Mouse (Mus musculus): Measurements from ENCODE around the gene Dhh. TPM values are rescaled to one million over a fixed set of nuclear protein-coding genes. Genes with fewer than 3 reads are reported as not detected.

The Dhh gene
- polyA plus RNA-seq, 1 experiment from 2014 or later: 4.6 TPM

DNA sequence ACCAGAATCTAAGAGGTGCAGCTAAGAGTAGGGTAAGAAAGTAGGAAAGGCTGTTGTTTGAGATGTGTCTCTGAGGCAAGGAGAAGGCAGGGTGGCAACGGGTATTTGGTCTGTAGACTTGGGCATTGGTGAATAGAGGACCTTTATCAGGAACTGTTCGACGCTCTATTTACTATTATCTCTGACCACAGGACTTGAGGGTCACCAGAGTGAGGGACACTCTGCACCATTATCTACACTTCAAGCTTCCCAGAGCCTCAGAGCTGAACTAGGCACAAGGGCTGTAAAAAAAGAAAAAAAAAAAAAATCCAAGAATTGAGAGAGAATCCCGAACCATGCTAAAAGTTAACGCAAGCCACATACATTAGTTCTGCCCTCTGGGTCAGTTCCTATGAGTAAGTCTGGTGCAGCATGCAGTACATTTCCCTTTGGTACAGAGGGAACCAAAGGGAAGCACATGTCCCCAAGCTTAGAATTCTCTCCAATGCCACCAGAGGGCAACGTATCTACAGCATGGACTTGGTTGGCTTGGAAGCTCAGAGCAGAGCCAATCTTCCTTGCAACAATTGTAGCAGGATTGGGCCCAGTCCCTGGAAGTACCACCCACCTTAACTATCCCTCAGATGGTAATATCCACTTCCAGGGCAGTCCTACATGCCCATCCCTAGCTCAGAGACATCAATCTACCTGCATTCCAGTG is 6.3 kb downstream of the Dhh start:
- Histone ChIP-seq H3K4me3 (no peak overlapping the region), H3K4me2 (0 out of 2 replicates have a peak overlapping the region, but pooled peaks have one; percentile 59), H3K9ac (0 out of 2 replicates have a peak overlapping the region, but pooled peaks have one; percentile 35), H3K9me3 (replicated peaks) (no peaks in the 10 kb centered on the region), H3K4me1 (replicated peaks) (peaks cover 33% of the 10 kb centered on the region), H3K36me3 (no peaks in the 10 kb centered on the region), H3K27me3 (replicated peaks) (peaks cover 52% of the 10 kb centered on the region), H3K27ac (ENCODE audit: poor library complexity, severe bottlenecking) (no peak overlapping the region)
- 20% methylated on average over 6 of the region's 6 CpGs for WGBS
- ATAC-seq (ENCODE audit: insufficient number of reproducible peaks, low FRiP score): peak; percentile 37; the same call in 1 of the 2 replicates

DNA sequence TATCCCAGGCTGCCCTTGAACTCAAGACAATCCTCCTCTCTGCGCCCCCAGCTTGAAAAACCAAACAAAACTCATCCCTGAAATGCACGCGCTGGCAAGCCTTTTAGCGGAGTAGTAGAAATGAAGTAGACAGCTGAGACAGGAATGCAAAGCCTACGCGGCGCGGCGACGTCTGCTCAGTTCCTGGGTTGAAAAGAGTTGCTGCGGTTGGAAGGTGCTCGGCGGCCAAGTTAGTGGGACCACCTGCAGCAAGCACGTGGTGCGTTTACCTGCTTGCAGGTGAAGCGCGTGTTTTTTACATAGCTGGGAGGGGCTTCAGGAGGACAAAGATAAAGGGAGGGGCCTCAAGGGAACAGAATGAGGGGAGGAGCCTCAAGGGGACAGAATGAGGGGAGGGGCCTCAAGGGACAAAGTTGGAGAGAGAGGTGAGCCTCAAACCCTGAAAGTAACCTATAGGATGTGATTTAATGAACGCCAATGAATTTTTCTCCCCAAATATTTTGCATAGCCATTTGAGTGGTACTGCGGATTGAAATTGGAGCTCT is 7.1 kb downstream of the Dhh start:
- H3K36me3 ChIP-seq: no peaks in the 10 kb centered on the region
- H3K9me3 ChIP-seq (replicated peaks): no peaks in the 10 kb centered on the region
- ATAC-seq (ENCODE audit: insufficient number of reproducible peaks, low FRiP score): no peak
- peak overlapping the region; percentile 46; the same call in 1 of the 2 replicates for H3K9ac ChIP-seq
- peak overlapping the region; percentile 28 for H3K4me3 ChIP-seq
- 12% methylated on average over 19 of the region's 19 CpGs for WGBS
- peak overlapping the region; percentile 59 for H3K4me2 ChIP-seq
- H3K27ac ChIP-seq (ENCODE audit: poor library complexity, severe bottlenecking): no peak overlapping the region
- H3K4me1 ChIP-seq (replicated peaks): peaks cover 27% of the 10 kb centered on the region
- H3K27me3 ChIP-seq (replicated peaks): peaks cover 44% of the 10 kb centered on the region

DNA sequence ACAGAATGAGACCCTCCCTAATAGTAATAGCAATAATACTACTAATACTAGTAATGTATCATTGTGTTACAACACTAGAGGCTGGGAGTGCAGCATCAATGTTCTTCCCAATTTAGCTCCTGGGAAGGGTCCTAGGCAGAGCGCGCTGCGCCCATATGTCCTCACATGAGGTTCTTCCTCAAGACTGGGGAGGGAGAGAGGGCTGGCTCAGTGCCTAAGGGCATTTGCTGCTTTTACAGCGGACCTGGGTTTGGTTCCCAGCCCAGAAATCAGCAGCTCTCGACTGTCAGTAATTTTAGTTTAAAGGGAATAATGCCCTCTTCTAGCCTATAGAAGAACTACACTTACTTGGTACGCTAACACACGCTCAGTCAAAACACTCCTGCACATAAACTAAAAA is 10.8 kb downstream of the Dhh start:
- Histone ChIP-seq H3K4me3 (no peak overlapping the region), H3K4me2 (no peak overlapping the region), H3K36me3 (no peaks in the 10 kb centered on the region), H3K9ac (no peak overlapping the region), H3K9me3 (replicated peaks) (no peaks in the 10 kb centered on the region), H3K27ac (ENCODE audit: poor library complexity, severe bottlenecking) (no peak overlapping the region), H3K4me1 (replicated peaks) (no peaks in the 10 kb centered on the region; the same call in 1 of the 2 replicates), H3K27me3 (replicated peaks) (0 out of 2 replicates have a peak, but pooled peaks cover 6% of the 10 kb centered on the region)
- WGBS: 80% methylated on average over 7 of the region's 7 CpGs
- no peak for ATAC-seq (ENCODE audit: insufficient number of reproducible peaks, low FRiP score)

DNA sequence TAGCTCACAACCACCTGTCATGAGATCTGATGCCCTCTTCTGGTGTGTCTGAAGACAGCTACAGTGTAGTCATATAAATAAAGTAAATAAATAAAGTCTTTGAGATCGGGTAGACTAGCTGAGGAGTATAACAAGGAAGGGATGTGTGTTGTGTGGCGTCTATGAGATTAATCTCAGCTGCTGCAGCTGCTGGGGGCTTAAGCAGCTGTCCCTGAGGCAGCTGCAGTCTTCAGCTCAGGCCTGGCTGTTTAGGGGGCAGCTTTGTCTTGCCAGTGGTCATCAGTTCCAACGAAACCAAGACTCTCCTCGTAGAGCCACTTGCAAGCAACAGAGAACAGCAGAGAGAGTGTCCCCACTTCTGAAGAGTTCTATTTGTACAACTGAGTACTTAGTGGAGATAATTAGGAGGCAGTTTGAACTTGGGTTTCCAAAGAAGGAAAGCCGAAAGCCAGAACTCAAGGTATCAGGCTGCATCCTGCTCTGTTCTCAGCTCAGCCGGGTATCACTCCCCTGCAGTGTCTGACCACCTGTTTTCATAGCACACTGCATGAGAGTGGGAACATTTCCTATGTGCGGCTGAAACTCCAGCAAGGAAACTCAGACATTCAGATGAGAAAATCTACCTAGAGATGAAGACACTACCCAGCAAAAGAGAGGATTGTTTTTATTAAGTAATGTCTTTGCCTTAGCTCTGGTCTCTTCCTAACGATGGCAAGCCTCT is 11.5 kb downstream of the Dhh start:
- Histone ChIP-seq H3K9ac (no peak overlapping the region), H3K27ac (ENCODE audit: poor library complexity, severe bottlenecking) (no peak overlapping the region), H3K36me3 (no peaks in the 10 kb centered on the region), H3K4me1 (replicated peaks) (peaks cover 2% of the 10 kb centered on the region), H3K27me3 (replicated peaks) (0 out of 2 replicates have a peak, but pooled peaks cover 4% of the 10 kb centered on the region), H3K9me3 (replicated peaks) (no peaks in the 10 kb centered on the region), H3K4me2 (no peak overlapping the region), H3K4me3 (no peak overlapping the region)
- no peak for ATAC-seq (ENCODE audit: insufficient number of reproducible peaks, low FRiP score)
- 61% methylated on average over 8 of the region's 8 CpGs for whole genome bisulfite sequencing

DNA sequence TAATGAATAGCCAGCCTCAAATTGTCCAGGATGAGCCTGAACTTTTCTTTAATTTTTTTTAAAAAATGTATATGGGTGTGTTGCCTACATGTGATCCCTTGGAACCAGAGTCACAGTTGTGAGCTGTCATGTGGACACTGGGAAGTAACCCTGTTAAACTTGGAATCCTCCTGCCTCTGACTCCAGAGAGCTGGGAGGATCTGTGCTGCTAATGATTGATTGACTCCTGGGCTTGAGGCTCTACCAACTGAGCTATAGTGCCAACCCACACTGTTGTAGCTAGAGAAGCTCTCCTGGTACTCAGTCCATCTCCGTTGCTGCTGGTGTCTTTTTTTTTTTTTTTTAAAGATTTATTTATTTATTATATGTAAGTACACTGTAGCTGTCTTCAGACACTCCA is 14.2 kb downstream of the Dhh start:
- WGBS: 57% methylated on average over 1 of the region's 1 CpGs
- Histone ChIP-seq H3K4me1 (replicated peaks) (peaks cover 12% of the 10 kb centered on the region), H3K27ac (ENCODE audit: poor library complexity, severe bottlenecking) (no peak overlapping the region), H3K36me3 (no peaks in the 10 kb centered on the region), H3K9ac (no peak overlapping the region), H3K4me2 (no peak overlapping the region), H3K9me3 (replicated peaks) (no peaks in the 10 kb centered on the region), H3K4me3 (no peak overlapping the region), H3K27me3 (replicated peaks) (no peaks in the 10 kb centered on the region)
- ATAC-seq (ENCODE audit: insufficient number of reproducible peaks, low FRiP score): no peak

- H3K9me3 ChIP-seq (replicated peaks): no peaks in the 10 kb centered on the region
- H3K27me3 ChIP-seq (replicated peaks): no peaks in the 10 kb centered on the region
- peaks cover 12% of the 10 kb centered on the region for H3K4me1 ChIP-seq (replicated peaks)
- H3K4me2 ChIP-seq: no peak overlapping the region
- no peak for ATAC-seq (ENCODE audit: insufficient number of reproducible peaks, low FRiP score)
- no peak overlapping the region for H3K27ac ChIP-seq (ENCODE audit: poor library complexity, severe bottlenecking)
- no peak overlapping the region for H3K4me3 ChIP-seq
- no peak overlapping the region for H3K9ac ChIP-seq
- no peaks in the 10 kb centered on the region for H3K36me3 ChIP-seq
Observed at GRCm38 (mm10) chr15:98883661-98884060, 14.7 kb downstream of the Dhh start.

DNA sequence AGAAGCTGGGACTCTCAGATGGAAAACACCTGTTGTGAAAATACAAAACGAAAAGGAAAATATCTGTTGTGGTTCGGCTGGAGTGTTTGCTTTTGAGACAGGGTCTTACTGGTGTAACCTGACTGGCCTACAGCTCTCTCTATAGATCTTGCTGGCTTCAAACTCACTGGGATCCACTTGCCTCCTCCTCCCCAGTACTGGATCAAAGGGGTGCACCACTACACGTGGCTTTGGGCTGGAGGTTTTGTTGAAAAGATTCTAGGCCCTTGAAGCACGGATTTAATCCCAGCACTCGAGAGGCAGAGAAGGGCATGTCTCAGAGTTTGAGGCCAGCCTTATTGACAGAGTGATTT is 16.7 kb downstream of the Dhh start:
- Histone ChIP-seq H3K4me1 (replicated peaks) (peaks cover 12% of the 10 kb centered on the region), H3K4me2 (peak overlapping the region; percentile 91), H3K27me3 (replicated peaks) (no peaks in the 10 kb centered on the region), H3K9ac (peak overlapping the region; percentile 44; the same call in 1 of the 2 replicates), H3K36me3 (0 out of 2 replicates have a peak, but pooled peaks cover 3% of the 10 kb centered on the region), H3K27ac (ENCODE audit: poor library complexity, severe bottlenecking) (no peak overlapping the region), H3K9me3 (replicated peaks) (no peaks in the 10 kb centered on the region), H3K4me3 (peak overlapping the region; percentile 62)
- no peak for ATAC-seq (ENCODE audit: insufficient number of reproducible peaks, low FRiP score)
- WGBS: 19% methylated on average over 5 of the region's 5 CpGs

- no peaks in the 10 kb centered on the region for H3K27me3 ChIP-seq (replicated peaks)
- 0 out of 2 replicates have a peak, but pooled peaks cover 3% of the 10 kb centered on the region for H3K36me3 ChIP-seq
- H3K9me3 ChIP-seq (replicated peaks): no peaks in the 10 kb centered on the region
- H3K9ac ChIP-seq: peak overlapping the region; percentile 65
- WGBS: under 1% methylated on average over 42 of the region's 48 CpGs
- H3K27ac ChIP-seq (ENCODE audit: poor library complexity, severe bottlenecking): peak overlapping the region; percentile 26; the same call in 1 of the 2 replicates
- peak; percentile 98 for ATAC-seq (ENCODE audit: insufficient number of reproducible peaks, low FRiP score)
- peak overlapping the region; percentile 62 for H3K4me3 ChIP-seq
- peaks cover 12% of the 10 kb centered on the region for H3K4me1 ChIP-seq (replicated peaks)
- H3K4me2 ChIP-seq: peak overlapping the region; percentile 91
Observed at GRCm38 (mm10) chr15:98880978-98881655, 17.2 kb downstream of the Dhh start.

GRCm38 (mm10) chr15:98877331-98877730 is 21.0 kb downstream of the Dhh start:
- no peaks in the 10 kb centered on the region for H3K9me3 ChIP-seq (replicated peaks)
- no peak for ATAC-seq (ENCODE audit: insufficient number of reproducible peaks, low FRiP score)
- H3K27ac ChIP-seq (ENCODE audit: poor library complexity, severe bottlenecking): no peak overlapping the region
- peaks cover 20% of the 10 kb centered on the region for H3K4me1 ChIP-seq (replicated peaks)
- 0 out of 2 replicates have a peak, but pooled peaks cover 3% of the 10 kb centered on the region for H3K36me3 ChIP-seq
- H3K27me3 ChIP-seq (replicated peaks): no peaks in the 10 kb centered on the region
- H3K9ac ChIP-seq: no peak overlapping the region
- H3K4me2 ChIP-seq: no peak overlapping the region
- H3K4me3 ChIP-seq: no peak overlapping the region
- 9% methylated on average over 3 of the region's 3 CpGs for WGBS

DNA sequence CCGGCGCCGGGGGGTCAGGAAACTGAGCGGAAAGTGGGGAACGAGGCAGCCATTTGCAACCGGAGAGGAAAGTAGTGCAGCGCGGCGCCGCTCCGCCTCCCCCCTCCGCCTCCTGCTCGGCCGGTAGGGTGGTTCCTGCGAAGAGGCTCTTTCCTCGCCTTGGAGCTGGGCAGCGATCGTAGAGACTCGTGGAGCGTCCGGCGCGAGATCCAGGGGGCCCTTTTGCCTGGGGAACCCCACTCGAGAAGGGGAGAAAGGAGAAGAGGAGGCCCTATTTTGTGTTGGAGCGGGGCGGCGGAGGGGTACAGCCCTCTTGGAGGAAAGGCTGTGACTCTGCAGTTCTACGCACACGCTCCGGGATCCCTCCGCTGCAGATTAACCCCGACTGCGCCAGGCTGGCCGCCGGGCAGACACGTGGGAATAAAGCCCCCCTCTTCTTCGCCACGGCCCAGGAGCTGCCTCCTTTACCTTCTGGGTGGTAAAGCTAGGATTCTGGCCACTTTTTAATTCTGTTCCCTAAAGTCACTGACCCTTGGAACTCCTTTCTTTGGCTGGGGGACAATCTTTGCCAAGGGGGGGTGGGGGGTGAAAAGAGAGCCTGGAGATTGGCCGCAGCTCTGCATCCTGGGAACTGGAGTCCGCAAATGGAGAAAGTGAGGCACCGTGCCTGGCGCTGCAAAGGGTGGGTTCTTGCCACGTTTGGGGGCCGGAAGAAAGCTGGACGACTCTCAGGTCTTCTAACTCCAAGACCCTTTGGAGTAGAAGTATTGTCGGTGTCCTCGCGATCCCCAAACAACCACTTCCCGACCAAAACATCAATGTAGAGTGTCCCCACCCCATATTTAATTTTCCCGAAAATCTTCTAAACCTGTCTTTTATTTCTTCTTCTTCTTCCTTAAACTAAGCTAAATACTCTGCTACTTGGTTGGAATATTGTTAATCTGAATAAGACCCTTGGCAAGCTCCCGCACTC is 26.1 kb downstream of the Dhh start:
- Histone ChIP-seq H3K9me3 (replicated peaks) (no peaks in the 10 kb centered on the region), H3K4me1 (replicated peaks) (peaks cover 37% of the 10 kb centered on the region), H3K36me3 (no peaks in the 10 kb centered on the region), H3K4me3 (peak overlapping the region; percentile 85), H3K27ac (ENCODE audit: poor library complexity, severe bottlenecking) (peak overlapping the region; percentile 98), H3K4me2 (peak overlapping the region; percentile 99), H3K9ac (peak overlapping the region; percentile 97), H3K27me3 (replicated peaks) (no peaks in the 10 kb centered on the region)
- WGBS: 1% methylated on average over 51 of the region's 51 CpGs
- ATAC-seq (ENCODE audit: insufficient number of reproducible peaks, low FRiP score): peak; percentile 85
